Mouse (Mus musculus): ENCODE measurements around the gene Alcam. TPM values are rescaled to one million over a fixed set of nuclear protein-coding genes. Genes with fewer than 3 reads are reported as not detected.

The Alcam gene
- polyA plus RNA-seq, 1 experiment from 2014 or later, result 331 TPM

DNA sequence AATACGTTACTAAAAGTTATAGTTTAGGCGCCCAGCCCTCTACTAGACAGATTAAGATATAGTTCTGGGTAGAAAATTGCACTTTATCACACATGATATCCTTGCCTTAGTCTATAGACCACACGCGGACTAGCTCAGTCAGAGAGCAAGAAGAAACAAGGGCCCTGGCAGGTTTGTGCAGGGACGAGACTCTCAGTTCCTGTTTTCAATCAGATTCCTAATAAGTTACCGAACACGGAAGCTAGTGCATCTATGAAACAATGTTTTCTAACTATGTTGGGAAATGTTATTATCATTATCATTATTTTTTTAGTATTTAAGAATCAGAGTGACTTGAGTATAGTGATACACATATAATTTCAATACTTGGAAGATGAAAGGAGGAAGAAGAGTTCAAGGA is 152.1 kb downstream of the Alcam start:
- H3K27ac ChIP-seq, result no peak overlapping the region

DNA sequence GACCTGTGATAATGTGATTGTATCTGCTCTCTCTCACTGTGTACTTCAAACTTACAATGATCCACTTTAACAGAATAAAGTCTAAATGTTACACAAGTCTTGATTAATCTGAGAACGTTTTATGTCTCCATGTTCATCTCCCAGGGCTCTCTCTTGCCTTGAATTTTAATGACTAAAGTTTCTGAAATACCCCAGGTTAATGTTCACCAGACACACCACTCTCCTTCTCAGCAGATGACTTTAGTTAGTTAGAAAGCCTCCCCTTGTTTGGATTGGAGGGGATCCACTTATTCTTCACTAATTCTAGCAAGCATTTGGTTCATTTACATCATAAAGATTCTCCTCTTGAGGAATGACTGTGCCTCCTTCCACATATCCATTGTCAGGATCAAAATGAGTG is 157.5 kb downstream of the Alcam start:
- Histone ChIP-seq H3K4me3 (ENCODE audit: inconsistent target) (no peak overlapping the region), H3K27ac (no peak overlapping the region)

More for the DNA sequence above, 152.1 kb downstream of the Alcam start:
- WGBS (ENCODE audit: missing documents), result 70% methylated on average over 7 of the region's 7 CpGs
- peaks cover 7% of the 10 kb centered on the region; the same call in 1 of the 2 replicates for H3K36me3 ChIP-seq (ENCODE audit: inconsistent target)
- no peaks in the 10 kb centered on the region for H3K79me2 ChIP-seq (ENCODE audit: inconsistent target)
- no peak overlapping the region for H3K4me3 ChIP-seq (ENCODE audit: inconsistent target)

DNA sequence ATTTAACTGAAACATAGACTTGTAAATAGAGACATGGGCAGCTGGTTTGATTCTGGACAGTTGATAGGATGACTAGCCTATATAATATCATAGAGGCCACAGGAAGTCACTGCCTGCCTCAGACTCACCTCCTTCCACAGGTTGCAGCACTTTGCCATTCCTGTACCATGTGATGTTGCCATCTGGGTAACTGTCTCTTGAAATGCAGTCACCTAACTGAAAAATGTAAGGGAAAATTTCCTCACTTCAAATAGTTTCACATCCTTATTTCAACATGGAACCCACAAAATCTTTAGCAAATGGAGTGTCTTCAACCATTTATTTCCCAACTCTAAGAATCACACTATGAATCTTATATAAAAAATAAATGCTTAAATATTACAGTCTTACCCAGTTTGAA is 158.3 kb downstream of the Alcam start:
- Histone ChIP-seq H3K27ac (no peak overlapping the region), H3K36me3 (ENCODE audit: inconsistent target) (peaks cover 16% of the 10 kb centered on the region; the same call in 1 of the 2 replicates), H3K79me2 (ENCODE audit: inconsistent target) (no peaks in the 10 kb centered on the region), H3K4me3 (ENCODE audit: inconsistent target) (no peak overlapping the region)

More for the DNA sequence above, 157.5 kb downstream of the Alcam start:
- Histone ChIP-seq H3K79me2 (ENCODE audit: inconsistent target) (no peaks in the 10 kb centered on the region), H3K36me3 (ENCODE audit: inconsistent target) (peaks cover 14% of the 10 kb centered on the region; the same call in 1 of the 2 replicates)
- WGBS (ENCODE audit: missing documents), result 100% methylated on average over 1 of the region's 1 CpGs

DNA sequence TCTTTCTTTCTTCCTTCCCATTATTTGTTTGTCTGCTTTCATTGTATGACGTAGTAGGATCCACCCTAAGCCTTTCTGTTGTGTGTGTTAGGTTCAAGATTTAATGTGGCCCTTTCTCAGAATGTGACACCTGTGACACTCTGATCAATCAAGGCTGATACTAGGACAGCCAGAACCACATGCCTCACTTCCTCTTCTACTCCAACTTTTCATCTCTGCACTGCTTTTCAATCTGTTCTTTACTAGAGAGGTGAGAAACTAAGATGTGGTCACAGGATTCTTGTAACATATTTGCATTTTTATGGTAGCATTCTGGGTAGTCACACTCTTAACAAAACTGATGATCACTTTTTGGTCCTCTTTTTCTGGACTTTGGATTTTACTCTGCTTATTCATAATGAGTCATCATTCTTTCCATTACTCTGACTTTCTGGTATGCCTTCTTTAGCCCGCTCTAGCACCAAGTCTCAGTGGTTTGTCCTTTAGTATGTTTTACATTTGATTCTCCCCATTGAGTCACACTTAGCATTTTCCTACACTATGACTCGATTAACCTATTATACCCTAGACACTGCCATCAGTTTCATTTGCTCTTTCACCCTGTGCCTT is 161.3 kb downstream of the Alcam start:
- H3K36me3 ChIP-seq (ENCODE audit: inconsistent target), result peaks cover 41% of the 10 kb centered on the region; the same call in 1 of the 2 replicates
- WGBS (ENCODE audit: missing documents), result 79% methylated on average over 3 of the region's 3 CpGs
- no peak overlapping the region for H3K4me3 ChIP-seq (ENCODE audit: inconsistent target)
- H3K27ac ChIP-seq, result no peak overlapping the region
- H3K79me2 ChIP-seq (ENCODE audit: inconsistent target), result no peaks in the 10 kb centered on the region

DNA sequence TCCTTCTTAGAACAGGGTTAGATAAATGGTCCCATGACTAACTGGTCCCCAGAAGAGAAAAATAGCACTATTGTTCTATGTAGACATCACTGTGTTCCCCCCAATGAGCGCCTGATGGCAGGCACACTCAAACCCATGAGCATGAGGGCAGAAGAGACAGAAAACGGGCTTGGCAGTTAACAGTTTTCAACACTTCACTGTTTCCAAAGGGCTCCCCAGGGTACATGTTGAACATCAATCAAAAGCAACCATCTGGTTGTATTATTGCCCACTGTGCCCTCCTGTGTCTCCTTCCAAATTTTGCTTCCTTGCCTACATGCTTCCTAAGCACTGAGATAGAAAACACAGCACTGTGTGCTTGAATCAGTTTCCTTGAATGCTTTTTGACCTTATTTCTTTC is 173.7 kb downstream of the Alcam start:
- H3K4me3 ChIP-seq (ENCODE audit: inconsistent target), result no peak overlapping the region
- 94% methylated on average over 2 of the region's 2 CpGs for WGBS (ENCODE audit: missing documents)
- H3K27ac ChIP-seq, result no peak overlapping the region
- H3K79me2 ChIP-seq (ENCODE audit: inconsistent target), result no peaks in the 10 kb centered on the region
- peaks cover 2% of the 10 kb centered on the region; the same call in 1 of the 2 replicates for H3K36me3 ChIP-seq (ENCODE audit: inconsistent target)

DNA sequence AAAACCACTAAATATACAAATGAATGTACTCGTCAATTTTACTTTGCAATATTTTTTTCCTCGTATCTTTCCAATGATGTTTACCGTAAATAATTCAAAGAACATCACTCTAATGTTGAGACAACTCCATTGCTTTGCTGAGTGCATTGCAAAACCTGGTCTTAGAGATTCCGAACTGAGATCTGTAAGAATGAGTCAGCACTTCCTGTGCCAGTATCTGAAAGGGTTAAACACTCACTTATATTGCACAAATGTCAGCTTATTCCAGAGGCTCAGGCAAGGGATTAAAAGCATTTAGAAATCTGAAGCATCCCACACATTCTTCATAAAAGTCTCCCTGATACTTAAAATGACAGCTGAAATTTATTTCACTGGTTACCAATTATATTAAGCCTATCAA is 188.8 kb downstream of the Alcam start:
- Histone ChIP-seq H3K36me3 (ENCODE audit: inconsistent target) (peaks cover 23% of the 10 kb centered on the region; the same call in 1 of the 2 replicates), H3K27ac (no peak overlapping the region), H3K4me3 (ENCODE audit: inconsistent target) (no peak overlapping the region), H3K79me2 (ENCODE audit: inconsistent target) (no peaks in the 10 kb centered on the region)
- 82% methylated on average over 4 of the region's 4 CpGs for WGBS (ENCODE audit: missing documents)

DNA sequence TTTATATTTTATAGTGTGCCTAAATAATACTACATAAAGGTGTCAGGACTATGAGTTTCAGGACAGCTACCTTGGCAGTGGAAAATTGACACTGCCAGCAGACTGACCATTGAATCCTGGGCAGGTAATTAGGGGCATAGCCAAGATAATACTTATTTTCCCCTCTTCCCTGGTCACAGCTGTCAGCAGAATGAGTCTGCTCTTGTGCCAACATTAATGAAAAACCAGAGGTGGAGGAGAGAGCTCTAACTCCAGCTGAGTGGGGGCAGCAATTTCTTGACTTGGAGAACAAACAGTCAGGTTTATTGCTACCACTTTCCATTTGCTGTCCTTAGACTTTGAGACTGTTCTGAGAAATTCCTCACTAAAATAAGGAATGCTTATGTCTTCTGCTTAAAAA is 190.1 kb downstream of the Alcam start:
- H3K36me3 ChIP-seq (ENCODE audit: inconsistent target), result peaks cover 16% of the 10 kb centered on the region; the same call in 1 of the 2 replicates
- no peak overlapping the region for H3K4me3 ChIP-seq (ENCODE audit: inconsistent target)
- no peaks in the 10 kb centered on the region for H3K79me2 ChIP-seq (ENCODE audit: inconsistent target)
- H3K27ac ChIP-seq, result no peak overlapping the region

DNA sequence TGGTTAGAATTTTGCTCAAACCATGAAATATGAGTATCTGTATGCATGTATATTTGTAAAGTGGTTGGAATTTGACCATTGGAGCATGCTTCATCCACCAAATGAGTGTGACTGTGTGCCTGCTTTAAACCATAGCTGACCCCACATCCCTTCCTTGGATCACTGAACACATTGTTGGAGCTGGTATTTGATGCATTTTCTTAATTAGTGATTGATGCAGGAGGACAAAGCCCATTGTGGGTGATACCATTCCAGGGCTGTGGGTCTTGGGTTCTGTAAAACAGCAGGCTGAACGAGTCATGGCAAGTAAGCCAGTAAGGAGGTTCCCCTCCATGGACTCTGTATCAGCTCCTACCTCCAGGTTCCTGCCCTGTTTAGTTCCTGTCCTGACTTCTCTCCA is 191.3 kb downstream of the Alcam start:
- H3K4me3 ChIP-seq (ENCODE audit: inconsistent target), result no peak overlapping the region
- H3K36me3 ChIP-seq (ENCODE audit: inconsistent target), result 0 out of 2 replicates have a peak, but pooled peaks cover 9% of the 10 kb centered on the region
- 100% methylated on average over 1 of the region's 1 CpGs for WGBS (ENCODE audit: missing documents)
- no peaks in the 10 kb centered on the region for H3K79me2 ChIP-seq (ENCODE audit: inconsistent target)
- no peak overlapping the region for H3K27ac ChIP-seq

DNA sequence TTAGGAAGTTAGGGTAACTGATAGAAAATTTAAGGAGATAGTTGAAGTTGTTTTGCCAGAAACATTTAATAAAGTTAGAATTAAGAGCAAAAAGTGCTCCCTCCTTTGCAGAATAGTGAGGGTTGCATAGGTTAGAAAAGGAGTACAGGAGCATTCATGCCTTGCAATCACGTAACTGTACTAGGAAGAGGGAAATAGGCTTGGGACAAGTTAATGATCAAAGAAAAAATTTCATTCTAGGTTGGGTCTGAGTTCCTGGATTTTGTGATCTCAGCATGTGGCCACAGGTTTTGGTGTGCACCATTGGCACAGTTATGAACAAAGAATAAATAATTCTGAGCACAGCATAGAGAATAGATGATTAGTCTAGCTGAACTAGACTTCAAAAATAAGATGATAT is 192.1 kb downstream of the Alcam start:
- Histone ChIP-seq H3K4me3 (ENCODE audit: inconsistent target) (no peak overlapping the region), H3K79me2 (ENCODE audit: inconsistent target) (no peaks in the 10 kb centered on the region), H3K36me3 (ENCODE audit: inconsistent target) (0 out of 2 replicates have a peak, but pooled peaks cover 9% of the 10 kb centered on the region), H3K27ac (no peak overlapping the region)
- WGBS (ENCODE audit: missing documents), result no CpG with 5 or more reads among the region's 1 CpGs

DNA sequence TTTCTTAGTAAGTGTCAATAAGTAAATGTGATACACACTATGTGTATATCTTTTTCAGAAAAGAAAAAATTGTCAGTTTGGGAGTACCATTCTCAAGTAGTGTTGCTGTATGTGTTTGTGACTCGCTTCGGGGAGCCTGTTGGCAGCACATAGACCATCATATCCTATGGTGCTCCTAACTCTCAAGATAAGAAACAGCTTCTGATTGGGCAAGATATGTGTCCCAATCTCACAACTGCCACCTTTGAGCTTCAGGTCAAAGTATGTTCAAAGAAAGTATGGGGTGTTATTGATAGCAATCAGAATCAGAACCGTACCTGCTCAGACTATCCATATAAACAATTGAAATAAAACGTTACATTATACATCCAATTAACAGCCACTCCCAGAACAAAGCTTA is 202.9 kb downstream of the Alcam start:
- WGBS (ENCODE audit: missing documents), result 96% methylated on average over 4 of the region's 4 CpGs
- no peak overlapping the region for H3K4me3 ChIP-seq (ENCODE audit: inconsistent target)
- H3K27ac ChIP-seq, result no peak overlapping the region
- H3K79me2 ChIP-seq (ENCODE audit: inconsistent target), result no peaks in the 10 kb centered on the region
- H3K36me3 ChIP-seq (ENCODE audit: inconsistent target), result peaks cover 21% of the 10 kb centered on the region; the same call in 1 of the 2 replicates

DNA sequence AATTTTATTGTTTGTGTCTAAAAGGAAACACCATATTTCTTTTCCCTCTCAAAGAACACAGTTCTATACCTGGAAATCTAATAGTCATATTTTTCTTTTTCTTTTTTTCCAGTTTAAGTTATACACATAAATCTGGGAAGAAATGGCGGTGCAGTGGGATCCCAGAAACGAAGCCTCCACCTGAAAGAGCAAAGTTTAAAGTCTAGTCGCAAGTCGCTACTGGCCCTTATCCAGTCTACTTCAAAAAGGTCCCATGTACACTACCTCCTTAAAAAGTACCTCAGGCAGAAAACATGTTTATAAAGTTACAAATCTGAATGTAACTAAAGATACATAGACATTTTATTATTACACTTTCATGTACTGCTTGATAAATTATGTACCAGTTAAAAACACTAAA is 203.7 kb downstream of the Alcam start:
- H3K79me2 ChIP-seq (ENCODE audit: inconsistent target), result no peaks in the 10 kb centered on the region
- WGBS (ENCODE audit: missing documents), result 100% methylated on average over 4 of the region's 4 CpGs
- no peak overlapping the region for H3K4me3 ChIP-seq (ENCODE audit: inconsistent target)
- peaks cover 21% of the 10 kb centered on the region; the same call in 1 of the 2 replicates for H3K36me3 ChIP-seq (ENCODE audit: inconsistent target)
- no peak overlapping the region for H3K27ac ChIP-seq

DNA sequence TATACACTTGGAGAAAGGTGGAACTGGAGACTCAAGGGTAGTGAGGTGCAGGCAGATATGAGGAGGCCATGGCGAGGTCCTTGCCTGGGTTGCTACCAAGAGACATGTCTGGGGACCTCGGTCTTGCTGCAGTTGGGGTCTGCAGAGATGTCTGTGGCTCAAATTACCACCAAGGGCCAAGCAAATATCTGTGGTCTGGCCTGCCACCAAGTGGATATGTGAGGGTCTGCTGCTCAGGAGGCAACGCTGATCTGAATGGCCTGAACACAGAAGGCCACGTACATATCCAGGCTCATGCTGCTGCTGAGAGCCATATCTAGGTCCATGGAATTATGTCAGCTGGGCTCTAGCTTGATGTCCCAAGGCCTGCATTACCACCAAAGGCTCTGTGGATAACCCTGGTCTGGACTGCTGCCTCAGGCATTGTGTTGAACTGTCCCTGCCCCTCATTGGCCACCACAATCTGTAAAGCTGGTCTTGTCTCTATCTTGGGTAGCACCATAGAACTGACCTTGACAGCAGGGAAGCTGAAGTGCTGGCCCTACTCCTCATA is 210.4 kb downstream of the Alcam start:
- Histone ChIP-seq H3K79me2 (ENCODE audit: inconsistent target) (no peaks in the 10 kb centered on the region), H3K36me3 (ENCODE audit: inconsistent target) (no peaks in the 10 kb centered on the region), H3K4me3 (ENCODE audit: inconsistent target) (no peak overlapping the region), H3K27ac (no peak overlapping the region)
- 89% methylated on average over 4 of the region's 4 CpGs for WGBS (ENCODE audit: missing documents)

DNA sequence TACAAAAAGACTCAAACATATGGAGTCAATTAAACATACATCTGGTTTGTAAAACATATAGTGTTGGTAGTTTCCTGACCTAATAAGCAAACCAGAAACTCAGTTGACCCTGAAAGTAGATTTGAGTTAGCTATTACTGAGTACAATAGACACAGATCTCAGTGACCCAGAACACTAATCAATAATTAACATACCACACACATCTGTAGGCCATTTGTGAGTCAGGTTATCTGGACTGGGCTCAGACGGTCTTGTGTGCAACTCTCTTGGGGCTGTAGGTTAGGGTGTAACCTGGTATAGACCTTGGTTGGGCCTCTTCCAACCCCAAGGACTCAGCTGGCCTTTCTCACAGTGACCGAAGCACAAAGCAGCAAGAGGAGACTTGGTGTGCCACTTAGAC is 211.7 kb downstream of the Alcam start:
- no peaks in the 10 kb centered on the region for H3K79me2 ChIP-seq (ENCODE audit: inconsistent target)
- no peak overlapping the region for H3K4me3 ChIP-seq (ENCODE audit: inconsistent target)
- WGBS (ENCODE audit: missing documents), result 97% methylated on average over 2 of the region's 2 CpGs
- no peak overlapping the region for H3K27ac ChIP-seq
- H3K36me3 ChIP-seq (ENCODE audit: inconsistent target), result no peaks in the 10 kb centered on the region

DNA sequence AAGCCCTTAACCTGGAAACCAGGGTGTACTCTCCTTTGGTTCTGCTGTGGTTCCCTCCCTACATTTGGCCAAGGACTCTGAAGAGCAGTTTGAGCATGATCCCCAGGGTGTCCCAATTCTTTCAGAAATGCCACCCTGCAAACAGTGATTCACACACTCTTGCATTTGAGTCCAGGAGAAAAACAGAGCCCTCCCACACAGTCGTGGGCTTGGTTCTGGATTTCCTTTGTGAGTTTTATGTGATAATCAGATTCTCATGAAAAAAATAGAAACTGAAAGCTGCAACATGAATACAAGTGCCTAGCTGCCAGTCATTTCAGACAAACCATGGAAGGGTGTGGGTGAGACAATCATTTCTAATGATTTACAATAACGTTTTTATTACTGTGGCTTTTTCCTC is 223.9 kb downstream of the Alcam start:
- Histone ChIP-seq H3K27ac (no peak overlapping the region), H3K36me3 (ENCODE audit: inconsistent target) (no peaks in the 10 kb centered on the region), H3K4me3 (ENCODE audit: inconsistent target) (no peak overlapping the region), H3K79me2 (ENCODE audit: inconsistent target) (no peaks in the 10 kb centered on the region)
- 30% methylated on average over 2 of the region's 2 CpGs for WGBS (ENCODE audit: missing documents)

DNA sequence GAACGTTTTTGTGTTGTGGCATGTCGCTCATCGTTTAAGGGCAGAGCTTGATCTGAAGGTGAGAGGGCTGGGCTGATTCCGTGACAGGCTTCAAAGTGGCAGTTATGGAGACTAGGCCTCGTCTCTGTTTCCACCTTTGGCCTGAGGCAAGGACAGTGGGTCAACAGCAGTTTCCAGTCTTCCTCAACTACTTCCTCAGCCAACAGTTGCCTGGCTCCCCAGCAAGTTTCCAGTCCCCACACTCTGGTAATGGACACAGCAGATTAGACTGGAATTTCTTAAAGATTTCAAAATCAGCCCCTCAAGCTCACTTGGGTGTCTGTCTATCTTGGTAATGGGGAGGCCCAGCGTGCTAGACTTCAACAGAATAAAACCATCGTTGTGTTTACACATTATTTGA is 224.4 kb downstream of the Alcam start:
- WGBS (ENCODE audit: missing documents), result 89% methylated on average over 7 of the region's 7 CpGs
- Histone ChIP-seq H3K4me3 (ENCODE audit: inconsistent target) (no peak overlapping the region), H3K36me3 (ENCODE audit: inconsistent target) (no peaks in the 10 kb centered on the region), H3K79me2 (ENCODE audit: inconsistent target) (no peaks in the 10 kb centered on the region), H3K27ac (no peak overlapping the region)

DNA sequence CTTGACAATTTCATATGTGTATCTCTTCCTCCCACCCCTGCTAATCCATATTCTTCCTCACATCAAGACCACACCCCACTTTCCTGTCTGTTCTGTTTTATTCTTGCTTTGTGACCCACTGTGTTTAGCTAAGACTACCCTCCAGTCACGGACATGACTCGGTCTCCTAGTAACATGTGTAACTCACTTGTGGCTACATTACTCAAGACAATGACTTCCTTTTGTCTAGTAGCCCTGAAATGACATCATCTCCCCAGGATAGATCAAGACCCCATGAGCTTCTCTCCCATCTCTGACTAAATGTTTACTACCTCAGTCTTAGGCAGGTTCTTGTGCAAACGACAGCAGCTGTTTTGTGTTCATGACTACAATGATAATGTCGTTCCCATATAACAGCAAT is 231.0 kb downstream of the Alcam start:
- 60% methylated on average over 4 of the region's 4 CpGs for WGBS (ENCODE audit: missing documents)
- H3K4me3 ChIP-seq (ENCODE audit: inconsistent target), result no peak overlapping the region
- H3K79me2 ChIP-seq (ENCODE audit: inconsistent target), result no peaks in the 10 kb centered on the region
- H3K27ac ChIP-seq, result no peak overlapping the region
- no peaks in the 10 kb centered on the region for H3K36me3 ChIP-seq (ENCODE audit: inconsistent target)
